Comparison of ENCODE assay signal across 21 mouse cellular contexts in genomic region chr11:51706451-51706850, GRCm38 (mm10). TPM values are rescaled to one million over a fixed set of nuclear protein-coding genes. Genes with fewer than 3 reads are reported as not detected.
"Had no signal": no experiment of that assay in that cellular context is flagged by ENCODE, and none has a peak within 500 bp of the region (broad histone marks: within the 10 kb centered on the region; RNA-seq: fewer than 3 reads in every experiment).

No protein-coding gene starts in this region.

- H3K27me3 ChIP-seq: midbrain, embryonic 12.5 days; neural tube, embryonic 13.5 days; neural tube, embryonic 15.5 days; stomach, embryonic 15.5 days had no signal

- H3K4me1 ChIP-seq: midbrain, embryonic 10.5 days; midbrain, embryonic 12.5 days; neural tube, embryonic 13.5 days; neural tube, embryonic 15.5 days; stomach, embryonic 15.5 days had no signal

- H3K9me3 ChIP-seq: midbrain, embryonic 10.5 days; midbrain, embryonic 12.5 days; neural tube, embryonic 13.5 days; neural tube, embryonic 15.5 days; stomach, embryonic 15.5 days had no signal

- H3K9ac ChIP-seq: lung, embryonic 14.5 days; midbrain, embryonic 12.5 days; neural tube, embryonic 13.5 days; neural tube, embryonic 15.5 days; stomach, embryonic 15.5 days had no signal

- H3K4me3 ChIP-seq: midbrain, embryonic 10.5 days; midbrain, embryonic 12.5 days; myocyte; neural tube, embryonic 13.5 days; neural tube, embryonic 15.5 days; stomach, embryonic 15.5 days had no signal

- H3K27ac ChIP-seq: midbrain, embryonic 10.5 days; midbrain, embryonic 12.5 days; neural tube, embryonic 13.5 days; neural tube, embryonic 15.5 days; stomach, embryonic 15.5 days; stomach, postnatal 0 days had no signal

- DNase-seq: lung, adult 18-20 months; lung, embryonic 14.5 days; lung, postnatal 10 days; lung, postnatal 4 days; midbrain, embryonic 14.5 days; retina, postnatal 1 day; right cerebral cortex, adult 18-20 months; right cerebral cortex, postnatal 25 days; right cerebral cortex, postnatal 4 days; spleen, adult 18-20 months; thymus, adult 2 months; thymus, postnatal 25 days; thymus, postnatal 4 days had no signal

RNA-seq across cellular contexts. Expression of gene D930048N14Rik, which starts 55.7 kb away (rescaled TPM):
- total RNA-seq: megakaryocyte-erythroid progenitor cell, adult 5-6 weeks had no signal
